Mouse (Mus musculus) kidney, embryonic 16.5 days (tissue): ENCODE results near the gene Tcf7l2. TPM values are rescaled to one million over a fixed set of nuclear protein-coding genes. Genes with fewer than 3 reads are reported as not detected.

Experiments used
- ATAC-seq: fragments of 200-750 bp; cut with Nextera tagmentation; 2 replicates; pipeline ENCODE4 v1.8.0; 2017; ENCODE audit warnings: moderate TSS enrichment; ENCODE audit not compliant: low FRiP score, low TSS enrichment
- H3K27ac ChIP-seq: fragments of 300-500 bp; sonication (generic); 2 replicates; pipeline ENCODE4 v1.5.1; 2014; ENCODE audit warnings: low read length
- H3K27me3 ChIP-seq: fragments of 300-500 bp; sonication (generic); 2 replicates; pipeline ENCODE4 v1.6.1; 2014; ENCODE audit warnings: low read length, control low read depth, mixed read lengths; ENCODE audit not compliant: insufficient read depth
- H3K36me3 ChIP-seq: fragments of 300-500 bp; sonication (generic); 2 replicates; pipeline ENCODE4 v1.6.1; 2014; ENCODE audit warnings: low read length, control low read depth, mixed read lengths; ENCODE audit not compliant: insufficient read depth
- H3K4me1 ChIP-seq: fragments of 300-500 bp; sonication (generic); 2 replicates; pipeline ENCODE4 v1.6.1; 2014; ENCODE audit warnings: low read length, control low read depth, mixed read lengths; ENCODE audit not compliant: insufficient read depth
- H3K4me2 ChIP-seq: fragments of 300-500 bp; sonication (generic); replicated peaks from 2 replicates; pipeline ENCODE4 v1.6.1; 2014; ENCODE audit warnings: low read depth, low read length
- H3K4me3 ChIP-seq: fragments of 300-500 bp; sonication (generic); 2 replicates; pipeline ENCODE4 v1.5.1; 2014; ENCODE audit warnings: mild to moderate bottlenecking, low read length
- H3K9ac ChIP-seq: fragments of 300-500 bp; sonication (generic); replicated peaks from 2 replicates; pipeline ENCODE4 v1.6.1; 2014; ENCODE audit warnings: low read length
- H3K9me3 ChIP-seq: fragments of 300-500 bp; sonication (generic); 2 replicates; pipeline ENCODE4 v1.6.1; 2016; ENCODE audit warnings: low read length, control low read depth
- whole genome bisulfite sequencing: fragments of 180-500 bp; shearing (Covaris S2); extraction: QIAGEN DNeasy Blood & Tissue Kit; methylation state at CpG from one replicate; pipeline ENCODE4 v1.1.7; 2014; 5-methylcytosine and 5-hydroxymethylcytosine counted together
- polyA plus RNA-seq: library from polyadenylated mRNA; unstranded; fragments of >200 nt; fragmentation: Nextera tagmentation; extraction: Ambion mirVana; gene quantifications from 2 replicates; pipeline ENCODE4 v1.2.1, GENCODE M21; 2015

Gene Tcf7l2
- polyA plus RNA-seq, 1 experiment from 2014 or later: 50.1 TPM

DNA sequence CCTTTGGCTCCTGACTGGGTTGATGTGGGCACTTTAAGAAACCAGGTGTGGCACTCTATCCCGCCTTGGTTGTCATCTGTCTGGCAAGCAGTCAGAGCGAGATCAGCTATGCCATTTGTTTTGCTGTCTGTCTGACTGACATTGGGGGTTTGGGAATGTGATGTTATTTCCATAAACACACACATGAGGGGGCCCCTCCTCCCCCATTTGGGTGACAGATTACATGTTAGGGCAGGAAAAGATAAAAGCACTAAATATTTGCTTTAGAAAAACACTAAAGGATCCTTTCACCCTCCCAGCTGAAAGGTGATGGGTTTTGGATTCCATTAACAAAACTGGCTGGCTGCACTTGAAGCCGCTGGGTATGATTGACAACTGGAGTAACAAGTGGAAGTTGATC lies 129.9 kb downstream of the Tcf7l2 start:
- WGBS: 56% methylated on average over 3 of the region's 3 CpGs
- Histone ChIP-seq H3K9ac (no peak overlapping the region), H3K9me3 (no peaks in the 10 kb centered on the region), H3K27ac (no peak overlapping the region), H3K4me2 (no peak overlapping the region), H3K36me3 (no peaks in the 10 kb centered on the region), H3K4me1 (peaks cover 17% of the 10 kb centered on the region), H3K4me3 (no peak overlapping the region), H3K27me3 (no peaks in the 10 kb centered on the region)
- ATAC-seq: no peak

DNA sequence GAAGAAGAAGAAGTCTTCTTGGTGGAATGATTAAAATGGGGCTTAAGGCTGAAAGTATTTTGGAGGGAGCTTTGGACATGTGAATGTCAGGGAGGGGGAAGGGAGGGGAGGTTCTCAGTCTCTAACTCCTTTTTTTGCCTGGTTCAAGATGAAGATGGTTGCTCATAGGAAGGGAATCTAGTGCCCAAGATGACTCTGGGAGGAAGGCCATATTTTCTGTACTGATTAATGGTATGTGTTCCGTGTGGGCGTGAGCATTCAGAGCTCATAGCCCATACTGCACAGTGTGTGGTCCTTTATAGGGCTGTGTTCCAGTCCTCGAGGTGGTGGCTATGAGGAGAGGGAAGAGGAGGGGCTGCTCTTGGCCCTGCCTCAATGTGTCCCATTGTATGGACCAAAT lies 131.6 kb downstream of the Tcf7l2 start:
- Histone ChIP-seq H3K9me3 (no peaks in the 10 kb centered on the region), H3K27me3 (no peaks in the 10 kb centered on the region)
- no peak for ATAC-seq

GRCm38 (mm10) chr19:55876501-55876900 lies 134.9 kb downstream of the Tcf7l2 start:
- H3K4me3 ChIP-seq: no peak overlapping the region
- no peak for ATAC-seq
- no peak overlapping the region for H3K27ac ChIP-seq
- 39% methylated on average over 3 of the region's 3 CpGs for WGBS
- no peaks in the 10 kb centered on the region for H3K27me3 ChIP-seq
- H3K36me3 ChIP-seq: no peaks in the 10 kb centered on the region
- no peak overlapping the region for H3K9ac ChIP-seq
- H3K4me2 ChIP-seq: no peak overlapping the region
- 0 out of 2 replicates have a peak, but pooled peaks cover 3% of the 10 kb centered on the region for H3K4me1 ChIP-seq
- no peaks in the 10 kb centered on the region for H3K9me3 ChIP-seq

More for the DNA sequence above, 131.6 kb downstream of the Tcf7l2 start:
- H3K4me3 ChIP-seq: no peak overlapping the region
- H3K36me3 ChIP-seq: no peaks in the 10 kb centered on the region
- H3K27ac ChIP-seq: no peak overlapping the region
- WGBS: 71% methylated on average over 3 of the region's 3 CpGs
- no peak overlapping the region for H3K4me2 ChIP-seq
- H3K9ac ChIP-seq: no peak overlapping the region
- peaks cover 14% of the 10 kb centered on the region for H3K4me1 ChIP-seq

DNA sequence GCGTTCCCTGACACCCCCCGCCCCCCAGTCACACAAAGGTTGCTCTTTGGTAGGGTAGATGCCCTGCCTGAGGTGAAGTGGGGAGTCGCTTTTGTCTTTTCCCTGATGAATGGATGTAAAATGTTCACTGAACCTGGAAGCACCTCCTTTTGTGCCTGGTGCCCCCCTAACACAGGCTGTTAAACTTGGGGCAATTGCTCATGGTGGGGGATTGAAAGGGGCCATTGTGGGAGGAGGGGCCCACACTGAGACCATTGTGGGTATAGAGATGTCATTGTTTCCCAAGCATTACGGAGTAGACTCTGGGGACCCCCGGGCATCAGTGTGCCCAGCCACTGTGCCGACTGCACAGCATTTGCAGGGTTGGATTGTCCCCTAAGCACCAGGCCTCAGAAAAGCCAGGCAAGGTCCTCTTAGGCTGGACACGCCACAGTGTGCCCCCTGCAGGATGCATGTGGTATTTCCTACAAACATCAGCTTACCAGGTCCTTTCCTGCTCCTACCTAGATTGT lies 135.8 kb downstream of the Tcf7l2 start:
- 49% methylated on average over 7 of the region's 7 CpGs for WGBS
- Histone ChIP-seq H3K4me2 (no peak overlapping the region), H3K27ac (no peak overlapping the region), H3K4me3 (no peak overlapping the region), H3K27me3 (no peaks in the 10 kb centered on the region), H3K36me3 (no peaks in the 10 kb centered on the region), H3K9me3 (no peaks in the 10 kb centered on the region), H3K9ac (no peak overlapping the region), H3K4me1 (0 out of 2 replicates have a peak, but pooled peaks cover 3% of the 10 kb centered on the region)
- ATAC-seq: peak; percentile 61

GRCm38 (mm10) chr19:55880664-55881359 lies 139.2 kb downstream of the Tcf7l2 start:
- H3K4me1 ChIP-seq: 0 out of 2 replicates have a peak, but pooled peaks cover 6% of the 10 kb centered on the region
- no peaks in the 10 kb centered on the region for H3K36me3 ChIP-seq
- no peak overlapping the region for H3K4me2 ChIP-seq
- ATAC-seq: no peak
- H3K27me3 ChIP-seq: no peaks in the 10 kb centered on the region
- no peak overlapping the region for H3K9ac ChIP-seq
- WGBS: 85% methylated on average over 13 of the region's 13 CpGs
- H3K27ac ChIP-seq: no peak overlapping the region
- no peak overlapping the region for H3K4me3 ChIP-seq
- H3K9me3 ChIP-seq: no peaks in the 10 kb centered on the region

DNA sequence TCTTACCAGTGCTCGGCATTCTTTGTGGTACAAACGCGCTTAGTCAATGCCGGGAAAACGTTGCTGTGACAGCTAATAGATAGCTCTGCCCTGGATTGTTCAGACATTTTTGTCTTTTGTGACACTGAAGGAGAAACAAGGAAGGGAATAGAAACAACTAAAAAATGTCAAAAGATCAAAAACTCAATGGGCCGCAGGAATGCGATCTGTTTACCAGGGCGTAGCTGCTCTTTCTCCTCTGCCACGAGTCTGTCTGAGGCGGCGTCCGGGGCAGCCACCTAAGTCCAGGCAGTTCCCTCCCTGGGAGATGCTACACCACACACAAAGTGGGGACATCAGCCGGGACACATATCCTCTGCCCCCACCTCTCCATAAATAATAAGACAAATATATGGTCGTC lies 144.9 kb downstream of the Tcf7l2 start:
- Histone ChIP-seq H3K27me3 (no peaks in the 10 kb centered on the region), H3K27ac (no peak overlapping the region), H3K4me3 (no peak overlapping the region), H3K9ac (no peak overlapping the region), H3K36me3 (0 out of 2 replicates have a peak, but pooled peaks cover 8% of the 10 kb centered on the region), H3K4me2 (no peak overlapping the region), H3K9me3 (peaks cover 4% of the 10 kb centered on the region; the same call in 1 of the 2 replicates), H3K4me1 (0 out of 2 replicates have a peak, but pooled peaks cover 3% of the 10 kb centered on the region)
- 71% methylated on average over 14 of the region's 14 CpGs for WGBS
- ATAC-seq: no peak

- Histone ChIP-seq H3K27me3 (no peaks in the 10 kb centered on the region; the same call in 1 of the 2 replicates), H3K9me3 (peaks cover 4% of the 10 kb centered on the region; the same call in 1 of the 2 replicates), H3K9ac (no peak overlapping the region), H3K4me2 (no peak overlapping the region), H3K27ac (no peak overlapping the region), H3K4me1 (peaks cover 21% of the 10 kb centered on the region), H3K4me3 (no peak overlapping the region), H3K36me3 (0 out of 2 replicates have a peak, but pooled peaks cover 8% of the 10 kb centered on the region)
- 78% methylated on average over 9 of the region's 9 CpGs for whole genome bisulfite sequencing
- no peak for ATAC-seq
Measured at GRCm38 (mm10) chr19:55891692-55892183, 150.1 kb downstream of the Tcf7l2 start.

- H3K4me2 ChIP-seq: no peak overlapping the region
- peaks cover 3% of the 10 kb centered on the region; the same call in 1 of the 2 replicates for H3K9me3 ChIP-seq
- no peak overlapping the region for H3K9ac ChIP-seq
- ATAC-seq: no peak
- peaks cover 28% of the 10 kb centered on the region for H3K4me1 ChIP-seq
- no peak overlapping the region for H3K4me3 ChIP-seq
- no peak overlapping the region for H3K27ac ChIP-seq
- 0 out of 2 replicates have a peak, but pooled peaks cover 7% of the 10 kb centered on the region for H3K36me3 ChIP-seq
- H3K27me3 ChIP-seq: no peaks in the 10 kb centered on the region; the same call in 1 of the 2 replicates
- 83% methylated on average over 11 of the region's 11 CpGs for WGBS
Measured at GRCm38 (mm10) chr19:55893557-55893956, 151.9 kb downstream of the Tcf7l2 start.

DNA sequence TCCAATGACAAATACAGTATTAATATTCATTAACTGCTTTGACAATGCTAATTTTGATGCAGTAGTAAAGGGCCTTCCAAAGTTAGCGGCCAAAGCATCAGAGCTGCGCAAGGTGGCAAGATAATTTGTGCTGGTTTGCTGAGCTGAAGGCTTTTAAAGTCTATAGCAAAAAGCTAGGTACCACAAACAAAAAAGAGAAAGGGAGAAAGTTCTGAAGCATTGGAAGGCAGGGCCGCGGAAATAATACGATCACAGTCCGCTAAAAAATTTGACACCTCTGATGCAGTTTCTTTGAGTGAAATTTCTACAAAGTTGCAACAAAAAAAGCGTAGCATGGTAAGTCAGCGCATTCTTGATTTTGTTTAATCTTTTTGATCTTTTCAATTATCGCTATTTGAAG lies 152.8 kb downstream of the Tcf7l2 start:
- WGBS: 67% methylated on average over 9 of the region's 9 CpGs
- ATAC-seq: no peak

GRCm38 (mm10) chr19:55895317-55895716 lies 153.7 kb downstream of the Tcf7l2 start:
- H3K4me1 ChIP-seq: peaks cover 32% of the 10 kb centered on the region
- H3K27me3 ChIP-seq: no peaks in the 10 kb centered on the region; the same call in 1 of the 2 replicates
- H3K4me2 ChIP-seq: peak overlapping the region; percentile 61
- ATAC-seq: peak; percentile 71
- WGBS: under 1% methylated on average over 27 of the region's 27 CpGs
- peak overlapping the region; percentile 49 for H3K9ac ChIP-seq
- no peaks in the 10 kb centered on the region for H3K36me3 ChIP-seq
- H3K9me3 ChIP-seq: no peaks in the 10 kb centered on the region
- H3K4me3 ChIP-seq: peak overlapping the region; percentile 39
- H3K27ac ChIP-seq: no peak overlapping the region

More for the DNA sequence above, 152.8 kb downstream of the Tcf7l2 start:
- Histone ChIP-seq H3K4me1 (peaks cover 28% of the 10 kb centered on the region), H3K9ac (no peak overlapping the region), H3K36me3 (no peaks in the 10 kb centered on the region), H3K4me3 (no peak overlapping the region), H3K27me3 (no peaks in the 10 kb centered on the region; the same call in 1 of the 2 replicates), H3K27ac (no peak overlapping the region), H3K4me2 (no peak overlapping the region), H3K9me3 (no peaks in the 10 kb centered on the region)
